Mouse (Mus musculus): ENCODE data around the gene Trim15.

The Trim15 gene

GRCm38 (mm10) chr17:36830470-36830869 is 36.5 kb downstream of the Trim15 start:
- DNase-seq (ENCODE audit: low read depth, low spot score), result no peak

DNA sequence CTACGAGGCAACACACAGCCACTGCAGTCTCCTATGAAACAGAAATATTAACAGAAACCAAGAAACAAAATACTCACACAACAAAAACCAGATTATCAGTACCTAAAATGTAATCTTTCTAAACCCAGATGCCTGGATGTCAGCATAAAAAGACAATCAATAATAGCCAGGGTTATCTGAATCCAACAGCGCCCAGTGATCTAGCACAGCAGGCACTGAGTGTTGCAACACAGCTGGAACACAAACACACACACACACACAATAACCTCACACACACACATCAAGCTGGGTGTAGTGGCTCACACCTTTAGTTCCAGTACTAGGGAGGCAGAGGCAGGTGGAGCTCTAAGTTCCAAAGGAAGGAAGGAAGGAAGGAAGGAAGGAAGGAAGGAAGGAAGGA is 38.5 kb downstream of the Trim15 start:
- DNase-seq (ENCODE audit: low read depth, low spot score), result no peak

- peak; percentile 74 for DNase-seq (ENCODE audit: low read depth, low spot score)
Measured at GRCm38 (mm10) chr17:36826002-36826401, 41.0 kb downstream of the Trim15 start.

- peak; percentile 15 for DNase-seq (ENCODE audit: low read depth, low spot score)
Measured at GRCm38 (mm10) chr17:36825525-36825924, 41.5 kb downstream of the Trim15 start.

- no peak for DNase-seq (ENCODE audit: low read depth, low spot score)
Measured at GRCm38 (mm10) chr17:36824005-36824404, 43.0 kb downstream of the Trim15 start.

DNA sequence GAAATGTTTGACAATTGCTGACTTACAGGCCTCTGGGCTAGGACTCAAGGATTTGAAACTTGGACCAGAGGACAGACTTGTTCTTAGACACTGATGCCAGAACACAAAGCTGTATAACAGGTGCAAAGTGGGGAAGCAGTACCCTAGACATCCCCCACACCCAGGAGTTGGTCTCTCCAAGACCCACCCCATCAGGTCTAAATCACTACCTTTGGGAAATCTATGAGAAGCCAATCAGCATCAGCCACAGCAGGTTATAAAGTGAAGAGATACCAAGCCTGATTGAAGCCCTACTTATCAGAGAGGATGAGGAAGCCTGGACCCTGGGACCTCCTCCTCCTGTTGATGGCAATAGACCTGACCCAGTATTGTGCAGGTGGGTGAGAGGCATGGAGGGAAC is 55.1 kb downstream of the Trim15 start, which contains the start of gene H2-M10.6:
Gene H2-M10.6, plus strand, starts transcription at position 301 of the 400 bp plus-strand sequence.
- no peak for DNase-seq (ENCODE audit: low read depth, low spot score)

Measured in telencephalon, adult 2 months (tissue).